Mouse (Mus musculus) CH12F3 (cell line): ENCODE measurements around the gene 1110025L11Rik.
"Not testable (repeated sequence)": the region's sequence is repeated elsewhere in the genome, so short reads cannot be mapped to it uniquely, and the experiment has no call there.

Experiments used
- in situ Hi-C: fragments of 300-500 bp; cut with MboI; formaldehyde crosslinking; loops from 2 replicates; pipeline ENCODE4 v1.14.3; 2020; ENCODE audit warnings: low sequenced_read_pairs

Gene 1110025L11Rik

DNA sequence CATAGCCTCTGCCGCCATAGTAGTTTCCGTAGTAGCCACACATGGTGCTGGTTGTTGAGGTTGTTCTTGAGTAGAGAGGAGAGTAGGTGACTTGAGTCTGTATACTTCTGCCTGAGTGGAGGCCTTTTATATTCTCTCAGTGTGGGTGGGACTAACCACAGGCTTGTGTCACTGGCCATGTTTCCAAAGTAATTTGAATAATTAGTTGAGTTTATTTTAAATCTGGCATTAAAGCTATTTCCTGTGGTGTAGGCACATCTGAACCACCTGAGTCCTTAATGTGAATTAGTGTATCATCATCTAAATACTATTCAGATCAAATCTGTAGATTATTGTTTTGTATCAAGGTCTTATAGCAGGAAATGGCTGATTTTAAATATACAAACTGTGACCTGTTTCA lies at the start of gene 1110025L11Rik:
1110025L11Rik (minus strand) TSS at position 101 of the 400 bp plus-strand sequence.
- in situ Hi-C loops: not testable (repeated sequence)

- in situ Hi-C loops: not testable (repeated sequence)
Observed at GRCm38 (mm10) chr16:89071041-89071440, 7.2 kb upstream of the 1110025L11Rik start.

DNA sequence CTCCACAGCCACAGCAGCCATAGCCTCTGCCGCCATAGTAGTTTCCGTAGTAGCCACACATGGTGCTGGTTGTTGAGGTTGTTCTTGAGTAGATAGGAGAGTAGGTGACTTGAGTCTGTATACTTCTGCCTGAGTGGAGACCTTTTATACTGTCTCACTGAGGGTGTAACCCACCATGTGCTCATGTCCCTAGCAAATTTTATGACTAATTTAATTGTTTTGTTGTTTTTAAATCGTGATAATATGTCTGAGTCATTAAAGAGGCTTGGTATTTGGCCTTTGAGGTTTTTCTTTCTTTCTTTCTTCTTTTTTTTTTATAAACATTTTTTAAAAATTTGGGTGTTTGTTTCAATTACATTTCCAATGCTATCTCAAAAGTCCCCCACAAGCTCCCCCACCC lies 16.0 kb downstream of the 1110025L11Rik start, which contains the start of gene Krtap6-5:
Krtap6-5 (minus strand) TSS at position 101 of the 400 bp plus-strand sequence.
- in situ Hi-C loops: no loop called here

DNA sequence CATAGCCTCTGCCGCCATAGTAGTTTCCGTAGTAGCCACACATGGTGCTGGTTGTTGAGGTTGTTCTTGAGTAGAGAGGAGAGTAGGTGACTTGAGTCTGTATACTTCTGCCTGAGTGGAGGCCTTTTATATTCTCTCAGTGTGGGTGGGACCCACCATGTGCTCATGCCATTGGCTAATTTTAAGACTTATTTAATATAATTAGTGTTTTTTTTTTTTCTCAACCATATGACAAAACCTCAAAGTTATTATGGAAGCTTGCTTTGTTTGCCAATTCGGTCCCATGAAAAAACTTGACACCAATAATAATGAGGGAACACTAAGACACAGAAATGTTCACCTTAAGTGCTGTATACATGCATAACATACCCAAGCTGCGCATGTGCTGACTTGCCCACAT lies 22.4 kb downstream of the 1110025L11Rik start, which contains the start of gene Gm10228:
Gm10228 (minus strand) TSS at position 101 of the 400 bp plus-strand sequence.
- in situ Hi-C loops: not testable (repeated sequence)

- in situ Hi-C loops: not testable (repeated sequence)
Observed at GRCm38 (mm10) chr16:89031399-89031798, 32.4 kb downstream of the 1110025L11Rik start, which contains the start of gene Krtap6-1. Gene Krtap6-1 (plus strand): TSS chr16:89031699.

- in situ Hi-C loops: not testable (repeated sequence)
Observed at GRCm38 (mm10) chr16:89014984-89015383, 48.8 kb downstream of the 1110025L11Rik start, which contains the start of gene Gm10229. Gene Gm10229 (plus strand): TSS chr16:89015284.

- in situ Hi-C loops: no loop called here
Observed at GRCm38 (mm10) chr16:89013973-89014372, 49.8 kb downstream of the 1110025L11Rik start.
